Mouse (Mus musculus): Measurements from ENCODE around the gene Bptf. TPM values are rescaled to one million over a fixed set of nuclear protein-coding genes. Genes with fewer than 3 reads are reported as not detected.

Bptf gene
- 42.3 TPM for polyA plus RNA-seq (2014; fragmentation: Illumina TruSeq; extraction: RNeasy Lipid Tissue Mini Kit (QIAGEN cat#74804); ENCODE audit: low read depth, low replicate concordance)

DNA sequence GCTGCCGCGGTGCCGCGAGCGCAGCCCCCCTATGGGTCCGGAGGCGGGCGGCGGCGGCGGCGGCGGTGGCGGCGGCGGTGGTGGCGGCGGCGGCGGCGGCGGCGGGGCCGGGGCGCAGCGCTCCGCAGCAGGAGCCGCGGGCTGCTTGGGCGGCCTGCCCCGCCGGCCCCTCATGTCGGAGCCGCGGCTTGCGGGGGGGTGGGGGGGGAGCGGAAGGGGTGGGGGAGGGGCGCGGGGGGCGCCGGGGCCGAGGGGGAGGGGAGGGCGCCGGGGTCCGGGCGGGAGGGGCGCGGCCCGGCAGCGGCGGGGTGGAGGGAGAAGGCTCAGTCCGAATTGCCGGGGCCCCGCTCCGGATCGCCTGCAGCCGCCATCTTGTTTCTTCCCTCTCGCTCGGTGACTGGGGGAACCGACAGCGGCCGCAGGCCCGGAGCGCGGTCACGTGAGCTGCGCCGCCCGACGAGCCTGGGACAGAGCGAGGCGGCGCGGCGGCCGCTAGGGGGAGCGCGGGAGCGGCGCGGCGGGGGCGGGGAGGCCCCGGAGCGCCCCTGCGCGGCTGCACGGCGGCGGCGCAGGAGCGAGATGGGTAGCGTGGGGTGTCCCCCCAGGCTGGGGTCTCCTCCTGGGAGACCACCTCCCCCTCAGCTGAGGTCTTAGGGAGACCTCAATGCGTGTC, at the start of gene Bptf:
Gene Bptf, minus strand, starts transcription at position 379 of the 673 bp plus-strand sequence.

GRCm38 (mm10) chr11:107025411-107026321, 106.3 kb downstream of the Bptf start, which contains the start of gene 1810010H24Rik:
TSS of gene 1810010H24Rik (plus strand) at chr11:107025681.

GRCm38 (mm10) chr11:106999151-106999948, 132.6 kb downstream of the Bptf start, which contains the start of gene Kpna2:
TSS of gene Kpna2 (minus strand) at chr11:106999541.

Other genes starting within 250 kb of the Bptf start
- 109 TPM for gene Smurf2, start 211.4 kb downstream of the Bptf start, polyA plus RNA-seq (2014; fragmentation: Illumina TruSeq; extraction: RNeasy Lipid Tissue Mini Kit (QIAGEN cat#74804); ENCODE audit: low read depth, low replicate concordance)
- 179 TPM for gene Kpna2, start 132.6 kb downstream of the Bptf start, polyA plus RNA-seq (2014; fragmentation: Illumina TruSeq; extraction: RNeasy Lipid Tissue Mini Kit (QIAGEN cat#74804); ENCODE audit: low read depth, low replicate concordance)
- 7.7 TPM for gene 1810010H24Rik, start 106.4 kb downstream of the Bptf start, polyA plus RNA-seq (2014; fragmentation: Illumina TruSeq; extraction: RNeasy Lipid Tissue Mini Kit (QIAGEN cat#74804); ENCODE audit: low read depth, low replicate concordance)
- gene Nol11, start 57.3 kb upstream of the Bptf start, polyA plus RNA-seq (2014; fragmentation: Illumina TruSeq; extraction: RNeasy Lipid Tissue Mini Kit (QIAGEN cat#74804); ENCODE audit: low read depth, low replicate concordance), result 27.5 TPM